In the genomic region with DNA sequence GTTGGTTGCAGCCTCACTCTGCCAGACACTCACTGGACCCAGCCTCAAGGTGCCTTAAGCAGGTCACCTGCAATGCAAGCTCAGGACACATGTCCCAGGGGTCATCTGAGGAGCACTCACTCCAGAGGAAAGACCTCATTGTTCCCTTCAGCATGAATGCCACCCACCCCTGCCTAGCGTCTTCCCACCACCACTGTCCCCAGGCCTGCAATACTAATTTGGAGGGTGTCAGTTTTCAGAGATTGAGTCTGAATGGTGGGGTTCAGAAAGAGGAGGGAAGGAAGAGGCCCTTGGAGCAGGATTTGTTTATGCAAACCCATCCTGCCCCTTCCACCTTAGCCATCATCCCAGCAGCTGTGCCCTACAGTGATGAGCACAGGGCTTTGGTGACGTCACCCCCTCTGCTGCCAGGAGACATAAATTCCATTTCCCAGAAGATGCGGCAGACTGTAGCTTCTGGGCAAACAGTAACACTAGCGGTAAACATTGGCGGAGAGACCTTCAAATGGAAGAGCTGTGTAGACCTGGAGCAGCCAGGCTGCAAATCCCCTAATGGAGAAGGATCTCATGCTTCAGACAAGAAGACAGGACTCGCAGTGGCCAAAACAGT, we compare ENCODE assay signal across 11 mouse cellular contexts.
DNase-seq lines count a peak whose midpoint lies in the region; ATAC-seq lines count a peak whose summit lies in the region.
"Had no signal": no experiment of that assay in that cellular context is flagged by ENCODE, and none has a peak within 500 bp of the region (broad histone marks: within the 10 kb centered on the region; RNA-seq: fewer than 3 reads in every experiment).

No protein-coding gene starts in this region.

- ATAC-seq in hindbrain, embryonic 13.5 days (ENCODE audit: low FRiP score) = peak; percentile 38; the same call in 1 of the 2 replicates
- ATAC-seq in neural tube, embryonic 12.5 days (ENCODE audit: low FRiP score, low read depth) = peak; percentile 42; the same call in 1 of the 2 replicates

- 0 out of 2 replicates have a peak overlapping the region, but pooled peaks have one; percentile 18 for H3K27ac ChIP-seq in hindbrain, embryonic 13.5 days
- no peak overlapping the region for H3K27ac ChIP-seq in hindbrain, embryonic 10.5 days
- H3K27ac ChIP-seq in neural tube, embryonic 12.5 days = no peak overlapping the region
- H3K27ac ChIP-seq: forebrain, embryonic 12.5 days; limb, embryonic 12.5 days had no signal

- no peaks in the 10 kb centered on the region for H3K9me3 ChIP-seq in hindbrain, embryonic 13.5 days
- H3K9me3 ChIP-seq in hindbrain, embryonic 10.5 days = no peaks in the 10 kb centered on the region
- no peaks in the 10 kb centered on the region for H3K9me3 ChIP-seq in neural tube, embryonic 12.5 days
- H3K9me3 ChIP-seq: forebrain, embryonic 12.5 days; limb, embryonic 12.5 days had no signal

- H3K4me3 ChIP-seq in hindbrain, embryonic 13.5 days = no peak overlapping the region
- H3K4me3 ChIP-seq in hindbrain, embryonic 10.5 days = no peak overlapping the region
- no peak overlapping the region for H3K4me3 ChIP-seq in neural tube, embryonic 12.5 days
- H3K4me3 ChIP-seq: forebrain, embryonic 12.5 days; limb, embryonic 12.5 days had no signal

- 51% methylated on average over 6 of the region's 6 CpGs for WGBS in hindbrain, embryonic 13.5 days
- WGBS in hindbrain, embryonic 10.5 days = 60% methylated on average over 6 of the region's 6 CpGs
- WGBS in neural tube, embryonic 12.5 days = 45% methylated on average over 6 of the region's 6 CpGs

- H3K36me3 ChIP-seq in hindbrain, embryonic 13.5 days = no peaks in the 10 kb centered on the region
- H3K36me3 ChIP-seq in hindbrain, embryonic 10.5 days = no peaks in the 10 kb centered on the region
- no peaks in the 10 kb centered on the region for H3K36me3 ChIP-seq in neural tube, embryonic 12.5 days
- H3K36me3 ChIP-seq: forebrain, embryonic 12.5 days; limb, embryonic 12.5 days had no signal

- H3K4me2 ChIP-seq in hindbrain, embryonic 13.5 days = no peak overlapping the region
- no peak overlapping the region for H3K4me2 ChIP-seq in neural tube, embryonic 12.5 days (replicated peaks)
- H3K4me2 ChIP-seq: forebrain, embryonic 12.5 days; limb, embryonic 12.5 days had no signal

- H3K4me1 ChIP-seq in hindbrain, embryonic 13.5 days (replicated peaks) = peaks cover 26% of the 10 kb centered on the region
- H3K4me1 ChIP-seq in hindbrain, embryonic 10.5 days (replicated peaks) = peaks cover 38% of the 10 kb centered on the region
- peaks cover 16% of the 10 kb centered on the region; the same call in 1 of the 2 replicates for H3K4me1 ChIP-seq in neural tube, embryonic 12.5 days

- peak; percentile 50 for DNase-seq in adrenal gland, postnatal 14 days
- DNase-seq in adrenal gland, postnatal 10 days = no peak
- DNase-seq in hindbrain, embryonic 10.5 days (ENCODE audit: low spot score) = no peak
- DNase-seq in neural tube, embryonic 10.5 days (ENCODE audit: extremely low spot score, low spot score) = no peak
- peak; percentile 69 for DNase-seq in retina, postnatal 1 day
- no peak for DNase-seq in layer of hippocampus, postnatal 36 days
- DNase-seq: thymus, postnatal 36 days had no signal

- H3K27me3 ChIP-seq in hindbrain, embryonic 13.5 days = no peaks in the 10 kb centered on the region
- H3K27me3 ChIP-seq in hindbrain, embryonic 10.5 days (ENCODE audit: insufficient read depth, poor library complexity, severe bottlenecking) = no peaks in the 10 kb centered on the region; the same call in 1 of the 2 replicates
- H3K27me3 ChIP-seq in neural tube, embryonic 12.5 days (replicated peaks) = no peaks in the 10 kb centered on the region
- H3K27me3 ChIP-seq: limb, embryonic 12.5 days had no signal

- no peak overlapping the region for H3K9ac ChIP-seq in hindbrain, embryonic 13.5 days
- H3K9ac ChIP-seq in neural tube, embryonic 12.5 days = no peak overlapping the region
- H3K9ac ChIP-seq: forebrain, embryonic 12.5 days; limb, embryonic 12.5 days had no signal

Comparison
In these comparisons a context has a peak if more than half of its experiments do, and no peak if none do; other contexts are left out.
1. DNase-seq: peak in adrenal gland, postnatal 14 days (single experiment) and retina, postnatal 1 day (single experiment); none in adrenal gland, postnatal 10 days (single experiment), hindbrain, embryonic 10.5 days (single experiment), neural tube, embryonic 10.5 days (single experiment) and layer of hippocampus, postnatal 36 days (0 of 2).